Mouse (Mus musculus): ENCODE results near the gene Neurl2.
"Not testable (repeated sequence)": the region's sequence is repeated elsewhere in the genome, so short reads cannot be mapped to it uniquely, and the experiment has no call there.

Gene Neurl2

GRCm38 (mm10) chr2:164857842-164858553 is 24.7 kb upstream of the Neurl2 start:
- no peak for DNase-seq

GRCm38 (mm10) chr2:164857101-164857821 is 24.0 kb upstream of the Neurl2 start, which contains the start of gene Pltp:
Gene Pltp (minus strand): TSS chr2:164857711.
- DNase-seq = peak; percentile 82

GRCm38 (mm10) chr2:164856309-164857100 is 23.2 kb upstream of the Neurl2 start:
- no peak for DNase-seq

- not testable (repeated sequence) for DNase-seq
Observed at GRCm38 (mm10) chr2:164855572-164855971, 22.3 kb upstream of the Neurl2 start.

GRCm38 (mm10) chr2:164850061-164850460 is 16.8 kb upstream of the Neurl2 start:
- no peak for DNase-seq

GRCm38 (mm10) chr2:164845782-164846181 is 12.5 kb upstream of the Neurl2 start:
- peak; percentile 42 for DNase-seq

GRCm38 (mm10) chr2:164835164-164835563 is 1.9 kb upstream of the Neurl2 start:
- DNase-seq = no peak

- DNase-seq = peak; percentile 19
Observed at GRCm38 (mm10) chr2:164834531-164834930, 1.3 kb upstream of the Neurl2 start.

GRCm38 (mm10) chr2:164832748-164833301 is 431 bp downstream of the Neurl2 start, which contains the start of gene Ctsa:
Gene Ctsa (plus strand): TSS chr2:164832873.
- DNase-seq = peak; percentile 88

GRCm38 (mm10) chr2:164832032-164832747 is 1.1 kb downstream of the Neurl2 start:
- DNase-seq = no peak

- DNase-seq = no peak
Observed at GRCm38 (mm10) chr2:164831029-164831428, 2.2 kb downstream of the Neurl2 start.

- no peak for DNase-seq
Observed at GRCm38 (mm10) chr2:164829090-164829489, 4.2 kb downstream of the Neurl2 start.

- no peak for DNase-seq
Observed at GRCm38 (mm10) chr2:164828437-164828836, 4.8 kb downstream of the Neurl2 start, which contains the start of gene Spata25. Gene Spata25 (minus strand): TSS chr2:164828537.

- no peak for DNase-seq
Observed at GRCm38 (mm10) chr2:164827146-164827850, 6.0 kb downstream of the Neurl2 start.

GRCm38 (mm10) chr2:164825521-164825920 is 7.7 kb downstream of the Neurl2 start:
- DNase-seq = no peak

GRCm38 (mm10) chr2:164823969-164824368 is 9.3 kb downstream of the Neurl2 start:
- no peak for DNase-seq

- peak; percentile 38 for DNase-seq
Observed at GRCm38 (mm10) chr2:164823181-164823585, 10.1 kb downstream of the Neurl2 start.

GRCm38 (mm10) chr2:164822636-164823165 is 10.6 kb downstream of the Neurl2 start, which contains the start of gene Zswim1:
Gene Zswim1 (plus strand): TSS chr2:164822686.
- DNase-seq = peak; percentile 100

- no peak for DNase-seq
Observed at GRCm38 (mm10) chr2:164821060-164821459, 12.2 kb downstream of the Neurl2 start.

GRCm38 (mm10) chr2:164817703-164818102 is 15.6 kb downstream of the Neurl2 start:
- peak; percentile 37 for DNase-seq

GRCm38 (mm10) chr2:164817206-164817605 is 16.1 kb downstream of the Neurl2 start:
- no peak for DNase-seq

Data from lung, postnatal 36 days (tissue).